Mouse (Mus musculus): ENCODE data around the gene Pex6.
"Not testable (repeated sequence)": the region's sequence is repeated elsewhere in the genome, so short reads cannot be mapped to it uniquely, and the experiment has no call there.

Pex6 gene

GRCm38 (mm10) chr17:46735287-46735686 lies 24.0 kb downstream of the Pex6 start:
- DNase-seq (ENCODE audit: low read depth): no peak

- DNase-seq (ENCODE audit: low read depth): peak; percentile 50
These were observed 24.9 kb downstream of the Pex6 start for GRCm38 (mm10) chr17:46736160-46736559.

- DNase-seq (ENCODE audit: low read depth): no peak
These were observed 30.0 kb downstream of the Pex6 start for GRCm38 (mm10) chr17:46741305-46741704.

GRCm38 (mm10) chr17:46742986-46743385 lies 31.7 kb downstream of the Pex6 start:
- no peak for DNase-seq (ENCODE audit: low read depth)

- DNase-seq (ENCODE audit: low read depth): no peak
These were observed 34.2 kb downstream of the Pex6 start for GRCm38 (mm10) chr17:46745506-46745905.

GRCm38 (mm10) chr17:46747234-46747633 lies 36.0 kb downstream of the Pex6 start:
- no peak for DNase-seq (ENCODE audit: low read depth)

GRCm38 (mm10) chr17:46747806-46748205 lies 36.5 kb downstream of the Pex6 start:
- no peak for DNase-seq (ENCODE audit: low read depth)

- no peak for DNase-seq (ENCODE audit: low read depth)
These were observed 38.0 kb downstream of the Pex6 start for GRCm38 (mm10) chr17:46749282-46749681.

- DNase-seq (ENCODE audit: low read depth): no peak
These were observed 39.3 kb downstream of the Pex6 start for GRCm38 (mm10) chr17:46750580-46750979.

- peak; percentile 65 for DNase-seq (ENCODE audit: low read depth)
These were observed 40.0 kb downstream of the Pex6 start for GRCm38 (mm10) chr17:46751056-46751793.

GRCm38 (mm10) chr17:46751794-46752556 lies 40.7 kb downstream of the Pex6 start, which contains the start of gene Cnpy3:
Cnpy3 (minus strand) TSS chr17:46752214.
- DNase-seq (ENCODE audit: low read depth): peak; percentile 92

GRCm38 (mm10) chr17:46758753-46759152 lies 47.5 kb downstream of the Pex6 start:
- no peak for DNase-seq (ENCODE audit: low read depth)

GRCm38 (mm10) chr17:46763544-46763943 lies 52.3 kb downstream of the Pex6 start, which contains the start of gene Ptcra:
Ptcra (minus strand) TSS chr17:46763712.
- no peak for DNase-seq (ENCODE audit: low read depth)

GRCm38 (mm10) chr17:46764916-46765315 lies 53.7 kb downstream of the Pex6 start:
- DNase-seq (ENCODE audit: low read depth): not testable (repeated sequence)

- no peak for DNase-seq (ENCODE audit: low read depth)
These were observed 56.6 kb downstream of the Pex6 start for GRCm38 (mm10) chr17:46767868-46768267.

- no peak for DNase-seq (ENCODE audit: low read depth)
These were observed 59.3 kb downstream of the Pex6 start for GRCm38 (mm10) chr17:46770546-46770945.

GRCm38 (mm10) chr17:46771025-46771424 lies 59.8 kb downstream of the Pex6 start:
- no peak for DNase-seq (ENCODE audit: low read depth)

- DNase-seq (ENCODE audit: low read depth): no peak
These were observed 60.4 kb downstream of the Pex6 start for GRCm38 (mm10) chr17:46771616-46772015.

GRCm38 (mm10) chr17:46772038-46772403 lies 60.8 kb downstream of the Pex6 start:
- no peak for DNase-seq (ENCODE audit: low read depth)

GRCm38 (mm10) chr17:46772404-46773277 lies 61.4 kb downstream of the Pex6 start, which contains the start of gene 2310039H08Rik:
2310039H08Rik (plus strand) TSS chr17:46772635.
- peak; percentile 74 for DNase-seq (ENCODE audit: low read depth)

GRCm38 (mm10) chr17:46773278-46774130 lies 62.2 kb downstream of the Pex6 start:
- no peak for DNase-seq (ENCODE audit: low read depth)

All from c-Kit-positive CD71-negative TER-119-negative erythroid progenitor cells, embryonic 14.5 days (primary cell).